Mouse (Mus musculus): Measurements from ENCODE around the gene Raly.

DNA sequence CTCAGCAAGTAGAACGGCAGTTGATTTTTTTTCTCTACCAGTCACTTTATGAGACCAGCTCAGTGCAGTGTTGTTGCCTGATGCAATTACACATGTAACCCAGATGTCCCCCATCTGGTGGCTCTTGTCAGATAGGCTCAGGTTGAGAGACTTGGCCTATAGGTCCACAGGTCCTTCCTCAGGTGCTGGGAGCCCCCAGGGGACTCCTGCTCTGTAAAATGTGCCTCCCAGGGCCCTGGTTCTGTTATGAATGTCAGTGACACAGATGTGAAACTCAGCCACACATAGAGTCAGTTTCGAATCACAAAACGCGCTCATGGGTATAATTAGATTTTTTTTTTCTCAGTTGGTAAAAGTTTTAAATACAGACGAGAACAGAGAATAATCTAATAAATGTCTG is 33.2 kb upstream of the Raly start:
- no peak for TF ChIP-seq POLR2A (IDR thresholded peaks at IDR 0.05; ENCODE audit: low read depth, low read length)
- no peak for TF ChIP-seq CTCF (IDR thresholded peaks at IDR 0.05; ENCODE audit: extremely low read depth, insufficient read length, insufficient replicate concordance, low read depth, low read length)
